Mouse (Mus musculus) duodenum, adult 2 months (tissue): ENCODE measurements around the gene Prkn. TPM values are rescaled to one million over a fixed set of nuclear protein-coding genes. Genes with fewer than 3 reads are reported as not detected.

Experiments
- polyA plus RNA-seq: library from polyadenylated mRNA; depleted of rRNA; stranded (reverse); fragments of >200 nt; gene quantifications from 2 replicates; pipeline ENCODE4 v1.2.3, GENCODE M21; 2012; ENCODE audit warnings: low replicate concordance; rRNA removed

Gene Prkn
- polyA plus RNA-seq, result 0.89 TPM in 1 of 2 replicates, not detected in the other

DNA sequence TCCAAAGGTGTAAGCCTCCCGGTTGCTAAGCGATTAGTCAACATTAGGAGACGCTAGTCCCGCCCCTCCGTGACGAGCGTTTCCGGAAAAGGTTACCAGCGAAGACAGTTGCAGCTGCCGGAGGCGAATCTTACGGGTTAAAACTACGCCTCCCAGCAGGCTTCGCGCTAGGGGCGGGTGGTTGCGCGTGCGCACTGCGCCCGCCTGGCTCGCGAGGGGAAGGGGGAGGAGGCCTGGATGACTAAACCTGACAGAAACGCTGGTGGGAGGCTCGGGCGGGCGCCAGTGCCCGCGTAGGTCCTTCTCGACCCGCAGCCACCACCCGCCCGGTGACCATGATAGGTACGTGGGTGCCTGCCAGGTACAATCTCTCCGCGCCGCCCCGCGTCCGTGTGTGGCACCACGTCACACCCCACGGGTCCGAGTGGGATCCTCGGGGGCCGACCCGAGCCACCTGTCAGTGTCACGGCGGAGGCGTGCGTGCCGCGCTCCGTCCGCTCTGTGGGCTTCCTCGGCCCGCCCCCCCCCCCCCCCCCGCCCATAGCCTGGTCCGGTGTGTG is at the start of gene Prkn, which contains the start of gene Pacrg:
Gene Prkn, plus strand, starts transcription at position 237 of the 560 bp plus-strand sequence.
Gene Pacrg, minus strand, starts transcription at position 164 of the 560 bp plus-strand sequence.

Other genes with a start within 250 kb of the Prkn start
- gene Pacrg, start 73 bp upstream of the Prkn start, polyA plus RNA-seq, result 0.07 TPM in 1 of 2 replicates, not detected in the other